Mouse (Mus musculus) gastrocnemius, adult 2 months (tissue): ENCODE data around the gene Plscr4. TPM values are rescaled to one million over a fixed set of nuclear protein-coding genes. Genes with fewer than 3 reads are reported as not detected.

ENCODE experiments used
- DNase-seq: peaks from one replicate; pipeline ENCODE4 v3.0.0; 2022
- H3K27ac ChIP-seq: fragments of 200-600 bp; 2 replicates; pipeline ENCODE4 v1.8.1; 2022; ENCODE audit warnings: mild to moderate bottlenecking
- H3K4me3 ChIP-seq: fragments of 200-600 bp; 2 replicates; pipeline ENCODE4 v1.8.1; 2022; ENCODE audit warnings: mild to moderate bottlenecking, moderate library complexity
- CTCF ChIP-seq: fragments of 200-600 bp; IDR thresholded peaks from 2 replicates; pipeline ENCODE4 v1.8.1; 2022; ENCODE audit warnings: antibody characterized with exemption, mild to moderate bottlenecking, moderate library complexity
- intact Hi-C: fragments of 180-260 bp; cut with DNase I; formaldehyde crosslinking; loops from one replicate; pipeline ENCODE4 v1.15.1; 2025
- long read RNA-seq, 2 experiments: library from polyadenylated mRNA; stranded (forward); transcript quantifications; one replicate each; pipeline ENCODE4 v2.0.0; 2021
- total RNA-seq, 2 experiments: library from RNA; stranded (reverse); gene quantifications; 2 replicates each; pipeline ENCODE4 v1.2.3; 2021

The Plscr4 gene
- total RNA-seq: 1 to 10 TPM; 2.7 to 3.3 TPM
- long read RNA-seq, experiment 1, transcript Plscr4-201 (9 exons, 3,204 nt): major isoform, 8 of 10 reads
- long read RNA-seq, experiment 1, partial matches to known transcripts: 1 of 10 reads
- long read RNA-seq, experiment 1, other reads (novel, unspliced or antisense): 1 of 10 reads
- long read RNA-seq, experiment 2, transcript Plscr4-201 (9 exons, 3,204 nt): major isoform, 5 of 9 reads
- long read RNA-seq, experiment 2, partial matches to known transcripts: 1 of 9 reads
- long read RNA-seq, experiment 2, other reads (novel, unspliced or antisense): 3 of 9 reads

GRCm38 (mm10) chr9:92457261-92458058, at the start of gene Plscr4:
Gene Plscr4 (plus strand): TSS chr9:92457373.
- Histone ChIP-seq H3K27ac (peak within 1 kb of the TSS; percentile 95), H3K4me3 (peak within 1 kb of the TSS; percentile 95)
- TF ChIP-seq CTCF: 0 out of 2 replicates have a peak, but pooled peaks have one; percentile 2
- intact Hi-C loops: no loop called here
- peak; percentile 86 for DNase-seq

GRCm38 (mm10) chr9:92410225-92410624, 46.9 kb upstream of the Plscr4 start:
- no peak overlapping the region for H3K27ac ChIP-seq
- DNase-seq: no peak
- TF ChIP-seq CTCF: no peak
- intact Hi-C loops: no loop called here
- no peak overlapping the region for H3K4me3 ChIP-seq

DNA sequence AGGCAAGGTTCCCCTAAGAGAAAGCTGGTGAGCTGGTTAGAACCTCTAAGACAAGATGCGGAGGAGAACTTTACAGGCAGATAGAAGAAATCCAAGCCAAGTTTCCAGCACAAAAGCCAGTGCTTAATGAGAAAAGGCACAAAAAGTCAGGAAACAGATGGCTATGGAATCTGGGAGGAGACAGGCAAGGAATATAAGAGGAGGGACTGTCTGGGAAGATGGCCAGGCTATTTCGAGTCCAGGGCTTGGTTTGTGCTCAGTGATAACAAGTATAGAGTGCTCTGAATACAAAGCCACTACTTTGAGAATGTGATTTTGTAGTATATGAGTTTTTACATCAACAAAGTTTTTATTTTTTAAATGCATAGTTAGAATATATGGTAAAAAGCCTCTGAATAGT, 45.1 kb upstream of the Plscr4 start:
- peak; percentile 26 for DNase-seq
- TF ChIP-seq CTCF: no peak
- Histone ChIP-seq H3K27ac (no peak overlapping the region; the same call in 1 of the 2 replicates), H3K4me3 (no peak overlapping the region)
- intact Hi-C loops: no loop called here

GRCm38 (mm10) chr9:92413684-92414083, 43.5 kb upstream of the Plscr4 start:
- no peak overlapping the region for H3K27ac ChIP-seq
- no peak overlapping the region for H3K4me3 ChIP-seq
- intact Hi-C loops: no loop called here
- TF ChIP-seq CTCF: no peak
- DNase-seq: no peak

GRCm38 (mm10) chr9:92437781-92438180, 19.4 kb upstream of the Plscr4 start:
- TF ChIP-seq CTCF: no peak
- no peak overlapping the region for H3K4me3 ChIP-seq
- H3K27ac ChIP-seq: no peak overlapping the region
- intact Hi-C loops: no loop called here
- no peak for DNase-seq

GRCm38 (mm10) chr9:92441468-92441867, 15.7 kb upstream of the Plscr4 start:
- no peak for DNase-seq
- intact Hi-C loops: no loop called here
- no peak overlapping the region for H3K4me3 ChIP-seq
- TF ChIP-seq CTCF: no peak
- no peak overlapping the region for H3K27ac ChIP-seq

DNA sequence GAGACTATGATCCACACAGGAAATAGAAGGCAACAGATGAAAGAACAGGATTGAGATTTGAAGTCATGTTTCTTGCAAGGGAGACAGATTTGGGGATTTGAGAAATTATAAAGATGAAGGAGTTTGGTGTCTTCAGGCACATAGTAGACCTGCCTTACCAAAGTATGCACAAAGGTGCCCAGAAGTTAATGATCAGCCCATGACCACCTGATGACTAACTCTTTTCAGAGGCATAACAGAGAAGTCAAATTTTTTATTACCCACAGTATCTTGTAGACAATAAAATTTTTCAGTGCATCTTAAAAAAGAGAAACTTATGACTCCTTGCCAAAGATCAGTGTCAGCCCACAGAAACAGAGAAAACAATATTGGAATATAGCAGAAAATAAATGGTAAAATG, 12.6 kb upstream of the Plscr4 start:
- no peak overlapping the region for H3K4me3 ChIP-seq
- H3K27ac ChIP-seq: no peak overlapping the region
- intact Hi-C loops: no loop called here
- DNase-seq: no peak
- no peak for TF ChIP-seq CTCF

GRCm38 (mm10) chr9:92456605-92457004, 568 bp upstream of the Plscr4 start:
- DNase-seq: no peak
- intact Hi-C loops: no loop called here
- Histone ChIP-seq H3K27ac (peak overlapping the region; percentile 95), H3K4me3 (no peak overlapping the region; the same call in 1 of the 2 replicates)
- no peak for TF ChIP-seq CTCF

DNA sequence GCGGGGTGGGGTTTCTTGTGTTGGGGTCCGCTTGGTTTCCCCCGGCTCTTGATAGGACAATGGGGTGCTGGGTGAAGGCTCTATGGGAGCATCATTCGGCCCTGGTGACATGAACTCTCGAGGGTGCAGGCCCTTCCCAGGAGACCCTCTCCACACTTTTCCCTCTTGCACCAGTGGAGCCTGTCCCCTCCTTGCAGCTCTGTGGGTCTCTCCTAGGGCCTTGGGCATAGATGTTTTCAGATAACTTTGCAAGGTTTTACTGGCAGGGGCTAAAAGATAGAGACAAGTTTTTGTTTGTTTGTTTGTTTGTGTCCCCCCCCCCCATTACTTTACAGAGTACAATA, 858 bp downstream of the Plscr4 start:
- H3K4me3 ChIP-seq: peak overlapping the region; percentile 95
- H3K27ac ChIP-seq: peak overlapping the region; percentile 95
- intact Hi-C loops: no loop called here
- TF ChIP-seq CTCF: no peak
- DNase-seq: no peak

- TF ChIP-seq CTCF: no peak
- no peak for DNase-seq
- Histone ChIP-seq H3K27ac (peak overlapping the region; percentile 95), H3K4me3 (peak overlapping the region; percentile 95)
- intact Hi-C loops: no loop called here
These were observed 1.2 kb downstream of the Plscr4 start for GRCm38 (mm10) chr9:92458418-92458817.

GRCm38 (mm10) chr9:92467724-92468123, 10.6 kb downstream of the Plscr4 start:
- intact Hi-C loops: no loop called here
- H3K4me3 ChIP-seq: peak overlapping the region; percentile 32; the same call in 1 of the 2 replicates
- no peak for TF ChIP-seq CTCF
- DNase-seq: no peak
- H3K27ac ChIP-seq: peak overlapping the region; percentile 44

- Histone ChIP-seq H3K4me3 (no peak overlapping the region), H3K27ac (no peak overlapping the region)
- TF ChIP-seq CTCF: no peak
- intact Hi-C loops: no loop called here
- DNase-seq: no peak
These were observed 15.2 kb downstream of the Plscr4 start for GRCm38 (mm10) chr9:92472256-92472855.

GRCm38 (mm10) chr9:92473178-92473577, 16.0 kb downstream of the Plscr4 start:
- intact Hi-C loops: no loop called here
- TF ChIP-seq CTCF: no peak
- DNase-seq: no peak
- Histone ChIP-seq H3K27ac (no peak overlapping the region), H3K4me3 (no peak overlapping the region)
